Mouse (Mus musculus) bone marrow macrophage, adult 2 months (primary cell): ENCODE results near the gene Itga9.

Source experiments
- CTCF ChIP-seq: IDR thresholded peaks from 2 replicates; pipeline ENCODE4 v1.5.1; 2012; ENCODE audit warnings: low read depth, mild to moderate bottlenecking, low read length, moderate library complexity
- POLR2A ChIP-seq: IDR thresholded peaks from 2 replicates; pipeline ENCODE4 v1.6.1; 2012; ENCODE audit warnings: mild to moderate bottlenecking, low read depth, low read length, borderline replicate concordance

- TF ChIP-seq POLR2A (no peak), CTCF (no peak)
Measured at GRCm38 (mm10) chr9:118678020-118678750, 71.7 kb downstream of the Itga9 start.
